Mouse (Mus musculus) megakaryocyte, embryonic 14.5 days (primary cell): Measurements from ENCODE around the gene Rho. TPM values are rescaled to one million over a fixed set of nuclear protein-coding genes. Genes with fewer than 3 reads are reported as not detected.

Source experiments
- H3K27me3 ChIP-seq: replicated peaks from 2 replicates; pipeline ENCODE3; 2012; ENCODE audit warnings: inconsistent platforms
- H3K36me3 ChIP-seq: replicated peaks from 2 replicates; pipeline ENCODE3; 2012; ENCODE audit warnings: low read length, inconsistent platforms, mixed read lengths
- H3K4me1 ChIP-seq: 2 replicates; pipeline ENCODE4 v1.6.1; 2012; ENCODE audit warnings: inconsistent platforms
- H3K4me3 ChIP-seq: replicated peaks from 2 replicates; pipeline ENCODE3; 2012; ENCODE audit warnings: moderate library complexity, mild to moderate bottlenecking, inconsistent platforms
- H3K9me3 ChIP-seq: 2 replicates; pipeline ENCODE4 v1.6.1; 2012; ENCODE audit warnings: inconsistent platforms
- FLI1 ChIP-seq: IDR thresholded peaks from 2 replicates; pipeline ENCODE4 v1.6.1; 2012; ENCODE audit warnings: low read length, inconsistent platforms, mixed read lengths
- GATA1 ChIP-seq: IDR thresholded peaks from 3 replicates; pipeline ENCODE4 v1.6.1; 2012; ENCODE audit warnings: mixed read lengths, low read length, inconsistent platforms, borderline replicate concordance
- polyA plus RNA-seq: library from polyadenylated mRNA; stranded (reverse); fragments of >175 nt; gene quantifications from 2 replicates; pipeline ENCODE4 v1.2.3, GENCODE M21; 2012; ENCODE audit warnings: low replicate concordance; ENCODE audit not compliant: insufficient read depth

The Rho gene
- polyA plus RNA-seq, 1 experiment = not detected

GRCm38 (mm10) chr6:115983306-115984038 lies 51.9 kb downstream of the Rho start:
- peaks cover 49% of the 10 kb centered on the region for H3K27me3 ChIP-seq
- peaks cover 40% of the 10 kb centered on the region for H3K4me1 ChIP-seq
- H3K4me3 ChIP-seq = no peak overlapping the region
- H3K9me3 ChIP-seq = no peaks in the 10 kb centered on the region
- TF ChIP-seq GATA1 (no peak), FLI1 (no peak)
- peaks cover 12% of the 10 kb centered on the region for H3K36me3 ChIP-seq

GRCm38 (mm10) chr6:115984580-115984979 lies 53.0 kb downstream of the Rho start:
- H3K36me3 ChIP-seq = peaks cover 6% of the 10 kb centered on the region
- TF ChIP-seq GATA1 (no peak), FLI1 (no peak)
- peaks cover 38% of the 10 kb centered on the region for H3K4me1 ChIP-seq
- no peaks in the 10 kb centered on the region for H3K9me3 ChIP-seq
- H3K4me3 ChIP-seq = no peak overlapping the region
- peaks cover 60% of the 10 kb centered on the region for H3K27me3 ChIP-seq

GRCm38 (mm10) chr6:115985622-115986021 lies 54.1 kb downstream of the Rho start:
- TF ChIP-seq FLI1 (no peak), GATA1 (no peak)
- H3K4me1 ChIP-seq = peaks cover 40% of the 10 kb centered on the region
- no peaks in the 10 kb centered on the region for H3K36me3 ChIP-seq
- H3K4me3 ChIP-seq = no peak overlapping the region
- H3K9me3 ChIP-seq = no peaks in the 10 kb centered on the region
- H3K27me3 ChIP-seq = peaks cover 68% of the 10 kb centered on the region

- TF ChIP-seq FLI1 = no peak
- TF ChIP-seq GATA1 = no peak
- Histone ChIP-seq H3K4me3 (no peak overlapping the region), H3K9me3 (no peaks in the 10 kb centered on the region), H3K36me3 (no peaks in the 10 kb centered on the region), H3K4me1 (peaks cover 45% of the 10 kb centered on the region), H3K27me3 (peaks cover 77% of the 10 kb centered on the region)
These were observed 55.0 kb downstream of the Rho start for GRCm38 (mm10) chr6:115986472-115987095.

- TF ChIP-seq GATA1 (no peak), FLI1 (no peak)
- no peaks in the 10 kb centered on the region for H3K36me3 ChIP-seq
- peaks cover 52% of the 10 kb centered on the region for H3K4me1 ChIP-seq
- no peaks in the 10 kb centered on the region for H3K9me3 ChIP-seq
- no peak overlapping the region for H3K4me3 ChIP-seq
- H3K27me3 ChIP-seq = peaks cover 83% of the 10 kb centered on the region
These were observed 55.7 kb downstream of the Rho start for GRCm38 (mm10) chr6:115987096-115987747.

GRCm38 (mm10) chr6:115989032-115989431 lies 57.5 kb downstream of the Rho start:
- Histone ChIP-seq H3K36me3 (no peaks in the 10 kb centered on the region), H3K4me1 (peaks cover 67% of the 10 kb centered on the region), H3K27me3 (peaks cover 90% of the 10 kb centered on the region), H3K9me3 (no peaks in the 10 kb centered on the region), H3K4me3 (no peak overlapping the region)
- no peak for TF ChIP-seq GATA1
- no peak for TF ChIP-seq FLI1

- no peaks in the 10 kb centered on the region for H3K36me3 ChIP-seq
- peaks cover 73% of the 10 kb centered on the region for H3K4me1 ChIP-seq
- peaks cover 94% of the 10 kb centered on the region for H3K27me3 ChIP-seq
- TF ChIP-seq FLI1 (no peak), GATA1 (no peak)
- no peaks in the 10 kb centered on the region for H3K9me3 ChIP-seq
- H3K4me3 ChIP-seq = peak overlapping the region; percentile 0
These were observed 58.1 kb downstream of the Rho start for GRCm38 (mm10) chr6:115989607-115990006.

Other genes starting within 250 kb of the Rho start
- gene Tmem40, start 169.3 kb upstream of the Rho start, polyA plus RNA-seq = 650 and 2,177 TPM in 2 replicates
- gene Cand2, start 157.2 kb upstream of the Rho start, polyA plus RNA-seq = 7.0 and 7.1 TPM in 2 replicates
- 500 and 629 TPM in 2 replicates for gene Rpl32, start 123.0 kb upstream of the Rho start, polyA plus RNA-seq
- not detected in 2 replicates for gene Efcab12, start 93.3 kb upstream of the Rho start, polyA plus RNA-seq
- 0.40 TPM in 1 of 2 replicates, not detected in the other for gene Mbd4, start 78.4 kb upstream of the Rho start, polyA plus RNA-seq
- 1.1 TPM in 1 of 2 replicates, not detected in the other for gene Ift122, start 78.3 kb upstream of the Rho start, polyA plus RNA-seq
- not detected in 2 replicates for gene H1foo, start 13.2 kb downstream of the Rho start, polyA plus RNA-seq
- gene Plxnd1, start 63.3 kb downstream of the Rho start, polyA plus RNA-seq = 3.8 and 14.9 TPM in 2 replicates